In the genomic region with DNA sequence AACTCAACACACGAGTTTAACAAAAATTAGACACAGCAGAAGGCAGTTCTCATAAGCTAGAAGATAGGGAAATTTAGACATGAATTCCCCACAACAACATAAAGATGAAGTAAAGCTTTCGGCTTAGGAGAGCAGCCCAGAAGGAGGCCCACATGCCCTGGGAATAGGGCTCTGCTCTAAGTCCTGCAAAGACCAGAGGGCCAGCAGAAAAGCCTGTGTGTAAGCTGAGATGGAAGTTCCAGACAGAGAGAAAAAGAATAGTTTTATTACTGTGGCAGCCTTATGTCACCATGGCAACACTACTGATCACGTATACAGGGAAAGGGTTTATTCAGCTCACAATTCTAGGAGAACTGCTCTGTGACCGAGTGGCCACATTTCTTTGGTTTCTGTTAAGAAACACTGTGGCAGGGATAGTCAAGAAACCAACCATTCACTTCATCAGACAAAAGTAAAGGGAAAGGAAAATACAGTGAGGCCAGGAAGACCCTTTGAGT, we compare ENCODE assay signal across 30 mouse cellular contexts.
A peak's percentile ranks its signal among the peaks of the same experiment; 100 is the strongest.
DNase-seq lines count a peak whose midpoint lies in the region; ATAC-seq and TF ChIP-seq lines count a peak whose summit lies in the region.
"Had no signal": no experiment of that assay in that cellular context is flagged by ENCODE, and none has a peak within 500 bp of the region (broad histone marks: within the 10 kb centered on the region; RNA-seq: fewer than 3 reads in every experiment).

No protein-coding gene starts in this region.

- H3K9ac ChIP-seq in forebrain, embryonic 13.5 days = no peak overlapping the region
- H3K9ac ChIP-seq in forebrain, embryonic 15.5 days (replicated peaks) = no peak overlapping the region
- no peak overlapping the region for H3K9ac ChIP-seq in hindbrain, postnatal 0 days (replicated peaks; ENCODE audit: low read length)
- no peak overlapping the region for H3K9ac ChIP-seq in hindbrain, embryonic 11.5 days (ENCODE audit: low read depth, low read length)
- no peak overlapping the region for H3K9ac ChIP-seq in midbrain, embryonic 16.5 days (ENCODE audit: low read depth, low read length)
- no peak overlapping the region for H3K9ac ChIP-seq in midbrain, embryonic 11.5 days (ENCODE audit: low read length)
- no peak overlapping the region for H3K9ac ChIP-seq in limb, embryonic 14.5 days (ENCODE audit: low read depth, low read length, severe bottlenecking)
- H3K9ac ChIP-seq: embryonic facial prominence, embryonic 15.5 days; heart, embryonic 15.5 days; limb, embryonic 15.5 days; liver, embryonic 13.5 days had no signal

- no peak for TF ChIP-seq POLR2A in limb, embryonic 14.5 days (IDR thresholded peaks at IDR 0.05; ENCODE audit: borderline replicate concordance, extremely low read depth, insufficient read depth, insufficient read length)

- ATAC-seq in forebrain, embryonic 13.5 days = 0 out of 2 replicates have a peak, but pooled peaks have one; percentile 43
- ATAC-seq in forebrain, embryonic 15.5 days (replicated peaks) = no peak
- ATAC-seq in hindbrain, postnatal 0 days = no peak
- no peak for ATAC-seq in hindbrain, embryonic 11.5 days (ENCODE audit: low FRiP score)
- ATAC-seq in midbrain, embryonic 16.5 days = peak; percentile 76
- no peak for ATAC-seq in midbrain, embryonic 11.5 days (ENCODE audit: low FRiP score)
- ATAC-seq in limb, embryonic 14.5 days (ENCODE audit: low FRiP score, low read depth) = peak; percentile 53; the same call in 1 of the 2 replicates
- ATAC-seq: inflammation-experienced regulatory T-cells, adult 6 months; Patski had no signal

- no peak for TF ChIP-seq CTCF in hindbrain, postnatal 0 days (IDR thresholded peaks at IDR 0.05; ENCODE audit: low read depth)

- H3K36me3 ChIP-seq in forebrain, embryonic 13.5 days (ENCODE audit: poor library complexity, severe bottlenecking) = no peaks in the 10 kb centered on the region
- no peaks in the 10 kb centered on the region for H3K36me3 ChIP-seq in forebrain, embryonic 15.5 days
- no peaks in the 10 kb centered on the region for H3K36me3 ChIP-seq in hindbrain, postnatal 0 days (ENCODE audit: insufficient read depth, low read length)
- H3K36me3 ChIP-seq in hindbrain, embryonic 11.5 days (ENCODE audit: control insufficient read depth, insufficient read depth, low read length) = no peaks in the 10 kb centered on the region
- no peaks in the 10 kb centered on the region for H3K36me3 ChIP-seq in midbrain, embryonic 16.5 days (ENCODE audit: control insufficient read depth, insufficient read depth, low read length)
- H3K36me3 ChIP-seq in midbrain, embryonic 11.5 days (ENCODE audit: control insufficient read depth, insufficient read depth, low read length) = no peaks in the 10 kb centered on the region
- no peaks in the 10 kb centered on the region for H3K36me3 ChIP-seq in limb, embryonic 14.5 days (ENCODE audit: control insufficient read depth, insufficient read depth, low read length)
- H3K36me3 ChIP-seq: embryonic facial prominence, embryonic 15.5 days; heart, embryonic 10.5 days; heart, embryonic 15.5 days; limb, embryonic 15.5 days; liver, embryonic 13.5 days had no signal

- no peak overlapping the region for H3K4me3 ChIP-seq in forebrain, embryonic 13.5 days
- no peak overlapping the region for H3K4me3 ChIP-seq in forebrain, embryonic 15.5 days
- no peak overlapping the region for H3K4me3 ChIP-seq in hindbrain, postnatal 0 days (ENCODE audit: low read length)
- H3K4me3 ChIP-seq in hindbrain, embryonic 11.5 days (ENCODE audit: low read depth, low read length) = no peak overlapping the region
- H3K4me3 ChIP-seq in midbrain, embryonic 16.5 days (ENCODE audit: low read depth, low read length) = no peak overlapping the region
- no peak overlapping the region for H3K4me3 ChIP-seq in midbrain, embryonic 11.5 days (ENCODE audit: low read depth, low read length)
- H3K4me3 ChIP-seq in limb, embryonic 14.5 days (replicated peaks; ENCODE audit: low read length) = no peak overlapping the region
- H3K4me3 ChIP-seq: embryonic facial prominence, embryonic 15.5 days; heart, embryonic 10.5 days; heart, embryonic 15.5 days; left cerebral cortex, adult 2 months; limb, embryonic 15.5 days; liver, embryonic 13.5 days had no signal

- H3K27me3 ChIP-seq in forebrain, embryonic 13.5 days = no peaks in the 10 kb centered on the region
- no peaks in the 10 kb centered on the region for H3K27me3 ChIP-seq in forebrain, embryonic 15.5 days
- H3K27me3 ChIP-seq in hindbrain, postnatal 0 days (ENCODE audit: insufficient read depth, low read length) = no peaks in the 10 kb centered on the region
- H3K27me3 ChIP-seq in hindbrain, embryonic 11.5 days (ENCODE audit: control insufficient read depth, insufficient read depth, low read length) = no peaks in the 10 kb centered on the region
- no peaks in the 10 kb centered on the region for H3K27me3 ChIP-seq in midbrain, embryonic 16.5 days (ENCODE audit: control insufficient read depth, insufficient read depth, low read depth, low read length)
- no peaks in the 10 kb centered on the region for H3K27me3 ChIP-seq in midbrain, embryonic 11.5 days (ENCODE audit: control insufficient read depth, insufficient read depth, low read length)
- no peaks in the 10 kb centered on the region for H3K27me3 ChIP-seq in limb, embryonic 14.5 days (ENCODE audit: control insufficient read depth, insufficient read depth, low read length)
- H3K27me3 ChIP-seq: embryonic facial prominence, embryonic 15.5 days; heart, embryonic 15.5 days; limb, embryonic 15.5 days; liver, embryonic 13.5 days; Patski had no signal

- H3K27ac ChIP-seq in forebrain, embryonic 13.5 days = no peak overlapping the region
- H3K27ac ChIP-seq in forebrain, embryonic 15.5 days (replicated peaks) = no peak overlapping the region
- no peak overlapping the region for H3K27ac ChIP-seq in hindbrain, postnatal 0 days
- no peak overlapping the region for H3K27ac ChIP-seq in hindbrain, embryonic 11.5 days (ENCODE audit: low read depth, low read length)
- H3K27ac ChIP-seq in midbrain, embryonic 16.5 days (ENCODE audit: low read length) = peak overlapping the region; percentile 61
- no peak overlapping the region for H3K27ac ChIP-seq in midbrain, embryonic 11.5 days (ENCODE audit: low read depth, low read length)
- H3K27ac ChIP-seq in limb, embryonic 14.5 days (replicated peaks; ENCODE audit: low read depth, low read length) = no peak overlapping the region
- H3K27ac ChIP-seq: embryonic facial prominence, embryonic 15.5 days; heart, embryonic 10.5 days; heart, embryonic 15.5 days; left cerebral cortex, adult 2 months; limb, embryonic 15.5 days; liver, embryonic 13.5 days; macrophage; stomach, postnatal 0 days had no signal

- 0 out of 2 replicates have a peak, but pooled peaks cover 3% of the 10 kb centered on the region for H3K4me1 ChIP-seq in forebrain, embryonic 13.5 days
- no peaks in the 10 kb centered on the region; the same call in 1 of the 2 replicates for H3K4me1 ChIP-seq in forebrain, embryonic 15.5 days
- H3K4me1 ChIP-seq in hindbrain, postnatal 0 days (ENCODE audit: insufficient read depth, low read length) = 0 out of 2 replicates have a peak, but pooled peaks cover 6% of the 10 kb centered on the region
- H3K4me1 ChIP-seq in hindbrain, embryonic 11.5 days (replicated peaks; ENCODE audit: control insufficient read depth, insufficient read depth, low read length) = no peaks in the 10 kb centered on the region
- H3K4me1 ChIP-seq in midbrain, embryonic 16.5 days (ENCODE audit: control insufficient read depth, insufficient read depth, low read length) = peaks cover 5% of the 10 kb centered on the region; the same call in 1 of the 2 replicates
- H3K4me1 ChIP-seq in midbrain, embryonic 11.5 days (ENCODE audit: control insufficient read depth, insufficient read depth, low read length) = no peaks in the 10 kb centered on the region; the same call in 1 of the 2 replicates
- H3K4me1 ChIP-seq in limb, embryonic 14.5 days (ENCODE audit: control insufficient read depth, insufficient read depth, low read length) = no peaks in the 10 kb centered on the region
- H3K4me1 ChIP-seq: embryonic facial prominence, embryonic 15.5 days; heart, embryonic 10.5 days; heart, embryonic 15.5 days; limb, embryonic 15.5 days; liver, embryonic 13.5 days had no signal

- H3K9me3 ChIP-seq in forebrain, embryonic 13.5 days (replicated peaks) = no peaks in the 10 kb centered on the region
- H3K9me3 ChIP-seq in forebrain, embryonic 15.5 days = no peaks in the 10 kb centered on the region
- no peaks in the 10 kb centered on the region for H3K9me3 ChIP-seq in hindbrain, postnatal 0 days (ENCODE audit: low read length)
- H3K9me3 ChIP-seq in hindbrain, embryonic 11.5 days (ENCODE audit: control insufficient read depth, low read length) = no peaks in the 10 kb centered on the region
- H3K9me3 ChIP-seq in midbrain, embryonic 16.5 days (replicated peaks; ENCODE audit: control insufficient read depth, low read length, poor library complexity, severe bottlenecking) = no peaks in the 10 kb centered on the region
- H3K9me3 ChIP-seq in midbrain, embryonic 11.5 days (ENCODE audit: control insufficient read depth, low read length) = no peaks in the 10 kb centered on the region
- no peaks in the 10 kb centered on the region for H3K9me3 ChIP-seq in limb, embryonic 14.5 days (ENCODE audit: control insufficient read depth, low read length)
- H3K9me3 ChIP-seq: embryonic facial prominence, embryonic 15.5 days; heart, embryonic 10.5 days; heart, embryonic 15.5 days; limb, embryonic 15.5 days; liver, embryonic 13.5 days had no signal

- DNase-seq in hindbrain, postnatal 0 days (ENCODE audit: low spot score) = peak; percentile 33
- DNase-seq in hindbrain, embryonic 11.5 days (ENCODE audit: low spot score) = no peak
- DNase-seq in midbrain, embryonic 11.5 days (ENCODE audit: low spot score, missing footprints) = no peak
- DNase-seq in limb, embryonic 14.5 days (ENCODE audit: low spot score) = peak; percentile 14
- DNase-seq in heart, postnatal 4 days = no peak
- DNase-seq: adrenal gland, postnatal 10 days; cerebellum, adult 11-12 months; cerebellum, adult 9-11 months; embryo, embryonic 11 days; gastrocnemius, postnatal 25 days; kidney, adult 11 months; kidney, postnatal 14 days; liver, embryonic 13.5 days; lung, adult 2 months; lung, postnatal 10 days; right cerebral cortex, adult 18-20 months; thymus, adult 18-20 months; thymus, postnatal 25 days had no signal

- 53% methylated on average over 4 of the region's 4 CpGs for WGBS in forebrain, embryonic 13.5 days
- WGBS in forebrain, embryonic 15.5 days = 51% methylated on average over 4 of the region's 4 CpGs
- WGBS in hindbrain, postnatal 0 days = 35% methylated on average over 4 of the region's 4 CpGs
- WGBS in hindbrain, embryonic 11.5 days = 62% methylated on average over 4 of the region's 4 CpGs
- 35% methylated on average over 4 of the region's 4 CpGs for WGBS in midbrain, embryonic 16.5 days
- 61% methylated on average over 4 of the region's 4 CpGs for WGBS in midbrain, embryonic 11.5 days
- 46% methylated on average over 4 of the region's 4 CpGs for WGBS in limb, embryonic 14.5 days

- H3K4me2 ChIP-seq in forebrain, embryonic 13.5 days = no peak overlapping the region
- no peak overlapping the region for H3K4me2 ChIP-seq in forebrain, embryonic 15.5 days (replicated peaks)
- no peak overlapping the region for H3K4me2 ChIP-seq in hindbrain, postnatal 0 days (ENCODE audit: low read depth, low read length)
- H3K4me2 ChIP-seq in hindbrain, embryonic 11.5 days (replicated peaks; ENCODE audit: low read depth, low read length) = no peak overlapping the region
- no peak overlapping the region for H3K4me2 ChIP-seq in midbrain, embryonic 16.5 days (ENCODE audit: low read length)
- H3K4me2 ChIP-seq in midbrain, embryonic 11.5 days = no peak overlapping the region
- no peak overlapping the region for H3K4me2 ChIP-seq in limb, embryonic 14.5 days (replicated peaks; ENCODE audit: low read depth, low read length, severe bottlenecking)
- H3K4me2 ChIP-seq: embryonic facial prominence, embryonic 15.5 days; heart, embryonic 15.5 days; limb, embryonic 15.5 days; liver, embryonic 13.5 days had no signal

Comparison
In these comparisons a context has a peak if more than half of its experiments do, and no peak if none do; other contexts are left out.
1. ATAC-seq: peak in forebrain, embryonic 13.5 days (single experiment), midbrain, embryonic 16.5 days (single experiment) and limb, embryonic 14.5 days (single experiment); none in forebrain, embryonic 15.5 days (single experiment), hindbrain, postnatal 0 days (single experiment), hindbrain, embryonic 11.5 days (single experiment) and midbrain, embryonic 11.5 days (single experiment).
2. DNase-seq: peak in hindbrain, postnatal 0 days (single experiment) and limb, embryonic 14.5 days (single experiment); none in hindbrain, embryonic 11.5 days (single experiment), midbrain, embryonic 11.5 days (single experiment) and heart, postnatal 4 days (single experiment).